Comparison of ENCODE assay signal across 10 mouse cellular contexts in genomic region chr5:143589108-143589507, GRCm38 (mm10). TPM values are rescaled to one million over a fixed set of nuclear protein-coding genes. Genes with fewer than 3 reads are reported as not detected.
DNase-seq lines count a peak whose midpoint lies in the region; ATAC-seq lines count a peak whose summit lies in the region.
"Had no signal": no experiment of that assay in that cellular context is flagged by ENCODE, and none has a peak within 500 bp of the region (broad histone marks: within the 10 kb centered on the region; RNA-seq: fewer than 3 reads in every experiment).

No protein-coding gene starts in this region.

- intact Hi-C loops in gastrocnemius, postnatal 14 days (cut with DNase I; ENCODE audit: low total_unique reads) = no loop called here

- H3K36me3 ChIP-seq in kidney, embryonic 14.5 days (ENCODE audit: control insufficient read depth, insufficient read depth, low read length) = no peaks in the 10 kb centered on the region
- no peaks in the 10 kb centered on the region for H3K36me3 ChIP-seq in kidney, embryonic 16.5 days (ENCODE audit: insufficient read depth, low read length)
- H3K36me3 ChIP-seq in stomach, embryonic 16.5 days (ENCODE audit: control insufficient read depth, insufficient read depth, low read length) = no peaks in the 10 kb centered on the region

- H3K4me2 ChIP-seq in kidney, embryonic 14.5 days (replicated peaks; ENCODE audit: low read depth, low read length) = peak overlapping the region; percentile 17; the same call in 1 of the 2 replicates
- peak overlapping the region; percentile 28 for H3K4me2 ChIP-seq in kidney, embryonic 16.5 days (replicated peaks; ENCODE audit: low read depth, low read length)
- H3K4me2 ChIP-seq in stomach, embryonic 16.5 days (ENCODE audit: low read depth, low read length) = peak overlapping the region; percentile 27

- no peak overlapping the region for H3K4me3 ChIP-seq in kidney, embryonic 14.5 days (ENCODE audit: low read length)
- no peak overlapping the region for H3K4me3 ChIP-seq in kidney, embryonic 16.5 days (ENCODE audit: low read length)
- H3K4me3 ChIP-seq in stomach, embryonic 16.5 days (replicated peaks; ENCODE audit: low read length) = no peak overlapping the region

- no peaks in the 10 kb centered on the region for H3K27me3 ChIP-seq in kidney, embryonic 14.5 days (ENCODE audit: control insufficient read depth, insufficient read depth, low read length)
- H3K27me3 ChIP-seq in kidney, embryonic 16.5 days (ENCODE audit: insufficient read depth, low read length) = no peaks in the 10 kb centered on the region
- H3K27me3 ChIP-seq in stomach, embryonic 16.5 days (ENCODE audit: control insufficient read depth, insufficient read depth, low read length) = no peaks in the 10 kb centered on the region

- no peaks in the 10 kb centered on the region for H3K9me3 ChIP-seq in kidney, embryonic 14.5 days (ENCODE audit: control insufficient read depth, low read length)
- H3K9me3 ChIP-seq in kidney, embryonic 16.5 days (ENCODE audit: low read length) = no peaks in the 10 kb centered on the region
- no peaks in the 10 kb centered on the region for H3K9me3 ChIP-seq in stomach, embryonic 16.5 days (replicated peaks; ENCODE audit: control insufficient read depth, low read length)

- WGBS in kidney, embryonic 14.5 days = 16% methylated on average over 17 of the region's 17 CpGs
- WGBS in kidney, embryonic 16.5 days = 16% methylated on average over 17 of the region's 17 CpGs
- 20% methylated on average over 17 of the region's 17 CpGs for WGBS in stomach, embryonic 16.5 days

- no peak overlapping the region for H3K9ac ChIP-seq in kidney, embryonic 14.5 days (ENCODE audit: low read depth, low read length)
- no peak overlapping the region; the same call in 1 of the 2 replicates for H3K9ac ChIP-seq in kidney, embryonic 16.5 days (replicated peaks; ENCODE audit: low read length)
- no peak overlapping the region for H3K9ac ChIP-seq in stomach, embryonic 16.5 days (ENCODE audit: low read length)

- H3K27ac ChIP-seq in kidney, embryonic 14.5 days (ENCODE audit: low read depth, low read length) = peak overlapping the region; percentile 32; the same call in 1 of the 2 replicates
- H3K27ac ChIP-seq in kidney, embryonic 16.5 days (ENCODE audit: low read length) = 0 out of 2 replicates have a peak overlapping the region, but pooled peaks have one; percentile 7
- peak overlapping the region; percentile 42 for H3K27ac ChIP-seq in stomach, embryonic 16.5 days (ENCODE audit: low read length)

- peak; percentile 81; the same call in 1 of the 2 replicates for ATAC-seq in kidney, embryonic 14.5 days (ENCODE audit: low FRiP score, low TSS enrichment)
- peak; percentile 79; the same call in 1 of the 2 replicates for ATAC-seq in kidney, embryonic 16.5 days (ENCODE audit: low FRiP score, low TSS enrichment)
- peak; percentile 63; the same call in 1 of the 2 replicates for ATAC-seq in stomach, embryonic 16.5 days (ENCODE audit: insufficient read depth, low FRiP score)

- peaks cover 9% of the 10 kb centered on the region for H3K4me1 ChIP-seq in kidney, embryonic 14.5 days (ENCODE audit: control insufficient read depth, insufficient read depth, low read length)
- H3K4me1 ChIP-seq in kidney, embryonic 16.5 days (ENCODE audit: insufficient read depth, low read length) = peaks cover 11% of the 10 kb centered on the region; the same call in 1 of the 2 replicates
- peaks cover 11% of the 10 kb centered on the region; the same call in 1 of the 2 replicates for H3K4me1 ChIP-seq in stomach, embryonic 16.5 days (ENCODE audit: control insufficient read depth, insufficient read depth, low read length)

- DNase-seq in cerebellum, postnatal 10 days = peak; percentile 56 to 70
- DNase-seq in cerebellum, adult 9-11 months = no peak
- no peak for DNase-seq in kidney, adult 18-20 months
- no peak for DNase-seq in frontal cortex, postnatal 10 days (ENCODE audit: low spot score in 2 of 2)
- no peak for DNase-seq in gastrocnemius, postnatal 14 days
- DNase-seq: cerebellum, adult 2 months; gastrocnemius, postnatal 10 days had no signal

RNA-seq across cellular contexts. Expression of gene Cyth3, which starts 33.1 kb away (rescaled TPM):
- 35.7 and 64.9 TPM in 2 replicates for polyA plus RNA-seq in kidney, embryonic 14.5 days (2014; fragmentation: Nextera tagmentation; extraction: Ambion mirVana)
- 79.2 and 81.3 TPM in 2 replicates for polyA plus RNA-seq in kidney, embryonic 16.5 days (2015; fragmentation: Nextera tagmentation; extraction: Ambion mirVana)
- 61.8 and 74.0 TPM in 2 replicates for polyA plus RNA-seq in stomach, embryonic 16.5 days (2015; fragmentation: Nextera tagmentation; extraction: Ambion mirVana)
- total RNA-seq in gastrocnemius, postnatal 14 days (2021) = 10 to 100 TPM; 33.5 to 39.5 TPM

Comparison
In these comparisons a context has a peak if more than half of its experiments do, and no peak if none do; other contexts are left out.
1. DNase-seq: peak in cerebellum, postnatal 10 days (2 of 2); none in cerebellum, adult 9-11 months (single experiment), kidney, adult 18-20 months (single experiment), frontal cortex, postnatal 10 days (0 of 2) and gastrocnemius, postnatal 14 days (single experiment).
2. Peak in every context shown above with its lines, with median percentiles within 50 percentile points of each other: ATAC-seq, H3K27ac ChIP-seq and H3K4me2 ChIP-seq.